ENCODE assay signal across 23 mouse cellular contexts in the genomic region with DNA sequence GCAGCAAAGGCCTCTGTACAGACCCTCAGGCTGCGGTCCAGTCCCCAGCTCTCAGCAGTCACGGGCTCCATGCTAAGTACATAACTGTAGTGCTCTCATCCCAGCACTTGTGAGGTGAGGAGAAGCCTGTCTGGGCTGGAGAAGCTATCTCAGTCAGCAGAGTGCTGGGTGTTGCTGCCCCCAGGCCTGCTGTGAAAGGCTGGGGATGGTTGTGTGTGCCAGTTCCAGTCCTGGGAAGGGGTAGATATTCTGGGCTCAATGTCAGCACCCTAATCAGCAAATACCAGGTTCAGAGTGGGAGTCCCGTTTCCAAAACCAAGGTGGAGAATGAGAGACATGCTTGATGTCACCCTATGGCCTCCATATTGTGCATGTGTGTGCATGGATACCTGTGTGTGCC. TPM values are rescaled to one million over a fixed set of nuclear protein-coding genes. Genes with fewer than 3 reads are reported as not detected.
DNase-seq lines count a peak whose midpoint lies in the region; ATAC-seq and TF ChIP-seq lines count a peak whose summit lies in the region.
"Had no signal": no experiment of that assay in that cellular context is flagged by ENCODE, and none has a peak within 500 bp of the region (broad histone marks: within the 10 kb centered on the region; RNA-seq: fewer than 3 reads in every experiment).

No protein-coding gene starts in this region.

- no peak for ATAC-seq in embryonic facial prominence, embryonic 13.5 days (ENCODE audit: insufficient number of reproducible peaks, insufficient read depth, low FRiP score, low TSS enrichment, low read depth)
- ATAC-seq in heart, embryonic 14.5 days (ENCODE audit: insufficient number of reproducible peaks, insufficient read depth, low FRiP score, low read depth): no peak
- ATAC-seq in limb, embryonic 11.5 days (ENCODE audit: insufficient number of reproducible peaks, low FRiP score, low TSS enrichment, low read depth): no peak
- ATAC-seq in midbrain, embryonic 13.5 days: no peak
- ATAC-seq in forebrain, postnatal 0 days: no peak
- ATAC-seq: activated CD4-positive, CD25-positive, alpha-beta regulatory T cell, adult 4 months; liver, embryonic 12.5 days had no signal

- no peak overlapping the region for H3K4me3 ChIP-seq in embryonic facial prominence, embryonic 13.5 days
- no peak overlapping the region for H3K4me3 ChIP-seq in embryonic facial prominence, embryonic 10.5 days
- H3K4me3 ChIP-seq in heart, embryonic 14.5 days (ENCODE audit: control insufficient read depth in 1 of 2, insufficient read depth in 1 of 2, low read depth in 1 of 2, low read length in 2 of 2): no peak overlapping the region
- 0 out of 2 replicates have a peak overlapping the region, but pooled peaks have one; percentile 1 for H3K4me3 ChIP-seq in limb, embryonic 11.5 days (ENCODE audit: low read depth, low read length)
- H3K4me3 ChIP-seq in limb, embryonic 10.5 days: no peak overlapping the region
- no peak overlapping the region; the same call in 1 of the 2 replicates for H3K4me3 ChIP-seq in midbrain, embryonic 13.5 days (replicated peaks)
- H3K4me3 ChIP-seq in forebrain, postnatal 0 days (ENCODE audit: low read depth, low read length): no peak overlapping the region
- H3K4me3 ChIP-seq: forebrain, embryonic 12.5 days; limb, embryonic 12.5 days; liver, embryonic 12.5 days; megakaryocyte, embryonic 14.5 days; myocyte; stomach, embryonic 15.5 days had no signal

- 0 out of 2 replicates have a peak overlapping the region, but pooled peaks have one; percentile 6 for H3K9ac ChIP-seq in embryonic facial prominence, embryonic 13.5 days
- no peak overlapping the region; the same call in 1 of the 2 replicates for H3K9ac ChIP-seq in heart, embryonic 14.5 days (ENCODE audit: low read length)
- H3K9ac ChIP-seq in limb, embryonic 11.5 days (ENCODE audit: low read length): no peak overlapping the region
- H3K9ac ChIP-seq in midbrain, embryonic 13.5 days (replicated peaks): peak overlapping the region; percentile 49; the same call in 1 of the 2 replicates
- H3K9ac ChIP-seq in forebrain, postnatal 0 days: no peak overlapping the region
- H3K9ac ChIP-seq: forebrain, embryonic 12.5 days; limb, embryonic 12.5 days; stomach, embryonic 15.5 days had no signal

- intact Hi-C loops in heart, postnatal 25 days (cut with DNase I): no loop called here

- no peak overlapping the region for H3K4me2 ChIP-seq in embryonic facial prominence, embryonic 13.5 days
- H3K4me2 ChIP-seq in heart, embryonic 14.5 days (ENCODE audit: low read length): no peak overlapping the region
- H3K4me2 ChIP-seq in limb, embryonic 11.5 days (ENCODE audit: low read depth, severe bottlenecking): no peak overlapping the region
- peak overlapping the region; percentile 27 for H3K4me2 ChIP-seq in midbrain, embryonic 13.5 days (replicated peaks)
- H3K4me2 ChIP-seq in forebrain, postnatal 0 days (ENCODE audit: low read depth): no peak overlapping the region
- H3K4me2 ChIP-seq: forebrain, embryonic 12.5 days; limb, embryonic 12.5 days; liver, embryonic 12.5 days; stomach, embryonic 15.5 days had no signal

- H3K4me1 ChIP-seq in embryonic facial prominence, embryonic 13.5 days: peaks cover 14% of the 10 kb centered on the region
- peaks cover 11% of the 10 kb centered on the region for H3K4me1 ChIP-seq in embryonic facial prominence, embryonic 10.5 days
- H3K4me1 ChIP-seq in heart, embryonic 14.5 days (ENCODE audit: control insufficient read depth in 2 of 2, insufficient read depth in 2 of 2, low read length in 2 of 2): peaks cover 7 to 27% of the 10 kb centered on the region in 2 experiments
- no peaks in the 10 kb centered on the region for H3K4me1 ChIP-seq in limb, embryonic 11.5 days (ENCODE audit: control insufficient read depth, insufficient read depth, low read length)
- H3K4me1 ChIP-seq in limb, embryonic 10.5 days: peaks cover 8% of the 10 kb centered on the region; the same call in 1 of the 2 replicates
- peaks cover 64% of the 10 kb centered on the region for H3K4me1 ChIP-seq in midbrain, embryonic 13.5 days (replicated peaks)
- H3K4me1 ChIP-seq in forebrain, postnatal 0 days (ENCODE audit: insufficient read depth): no peaks in the 10 kb centered on the region
- H3K4me1 ChIP-seq: stomach, embryonic 15.5 days had no signal

- 87% methylated on average over 3 of the region's 3 CpGs for WGBS in embryonic facial prominence, embryonic 13.5 days
- WGBS in embryonic facial prominence, embryonic 10.5 days: 95% methylated on average over 3 of the region's 3 CpGs
- 24% methylated on average over 3 of the region's 3 CpGs for WGBS in heart, embryonic 14.5 days
- 92% methylated on average over 3 of the region's 3 CpGs for WGBS in limb, embryonic 11.5 days
- 89% methylated on average over 3 of the region's 3 CpGs for WGBS in limb, embryonic 10.5 days
- 73% methylated on average over 3 of the region's 3 CpGs for WGBS in midbrain, embryonic 13.5 days
- WGBS in forebrain, postnatal 0 days: 93% methylated on average over 3 of the region's 3 CpGs

- H3K27me3 ChIP-seq in embryonic facial prominence, embryonic 13.5 days: no peaks in the 10 kb centered on the region
- no peaks in the 10 kb centered on the region for H3K27me3 ChIP-seq in embryonic facial prominence, embryonic 10.5 days (replicated peaks; ENCODE audit: low read depth, poor library complexity, severe bottlenecking)
- no peaks in the 10 kb centered on the region for H3K27me3 ChIP-seq in heart, embryonic 14.5 days (ENCODE audit: control insufficient read depth, insufficient read depth, low read length)
- H3K27me3 ChIP-seq in limb, embryonic 11.5 days (ENCODE audit: control insufficient read depth, insufficient read depth, low read length): no peaks in the 10 kb centered on the region
- H3K27me3 ChIP-seq in limb, embryonic 10.5 days (ENCODE audit: low read depth, poor library complexity, severe bottlenecking): no peaks in the 10 kb centered on the region
- H3K27me3 ChIP-seq in midbrain, embryonic 13.5 days: 0 out of 2 replicates have a peak, but pooled peaks cover 15% of the 10 kb centered on the region
- H3K27me3 ChIP-seq in forebrain, postnatal 0 days (ENCODE audit: insufficient read depth, low read length): no peaks in the 10 kb centered on the region
- H3K27me3 ChIP-seq: forebrain, embryonic 12.5 days; limb, embryonic 12.5 days; liver, embryonic 12.5 days; stomach, embryonic 15.5 days had no signal

- no peak overlapping the region for H3K27ac ChIP-seq in embryonic facial prominence, embryonic 13.5 days
- no peak overlapping the region for H3K27ac ChIP-seq in embryonic facial prominence, embryonic 10.5 days (replicated peaks)
- H3K27ac ChIP-seq in heart, embryonic 14.5 days (replicated peaks in 1 of 2; ENCODE audit: control insufficient read depth in 1 of 2, insufficient read depth in 1 of 2, low read depth in 2 of 2, low read length in 2 of 2): peak overlapping the region; percentile 4 to 87
- no peak overlapping the region for H3K27ac ChIP-seq in limb, embryonic 11.5 days (replicated peaks; ENCODE audit: low read depth, low read length)
- no peak overlapping the region for H3K27ac ChIP-seq in limb, embryonic 10.5 days
- peak overlapping the region; percentile 70 for H3K27ac ChIP-seq in midbrain, embryonic 13.5 days
- no peak overlapping the region for H3K27ac ChIP-seq in forebrain, postnatal 0 days (ENCODE audit: low read depth, low read length)
- H3K27ac ChIP-seq: limb, embryonic 12.5 days; stomach, embryonic 15.5 days had no signal

- no peak for DNase-seq in embryonic facial prominence, embryonic 10.5 days (ENCODE audit: low spot score)
- DNase-seq in heart, postnatal 25 days (ENCODE audit: low spot score): no peak
- DNase-seq in limb, embryonic 11.5 days (ENCODE audit: low spot score): no peak
- no peak for DNase-seq in limb, embryonic 10.5 days (ENCODE audit: low spot score)
- no peak for DNase-seq in forebrain, postnatal 0 days
- DNase-seq: adrenal gland, adult 8-10 months; kidney, adult 9 months; kidney, postnatal 14 days; lung, adult 2 months; lung, postnatal 14 days; right cerebral cortex, adult 18-20 months; right cerebral cortex, postnatal 4 days; thymus, postnatal 25 days had no signal

- H3K9me3 ChIP-seq in embryonic facial prominence, embryonic 13.5 days: no peaks in the 10 kb centered on the region
- no peaks in the 10 kb centered on the region for H3K9me3 ChIP-seq in embryonic facial prominence, embryonic 10.5 days
- H3K9me3 ChIP-seq in heart, embryonic 14.5 days (ENCODE audit: control insufficient read depth, low read length): no peaks in the 10 kb centered on the region
- no peaks in the 10 kb centered on the region for H3K9me3 ChIP-seq in limb, embryonic 11.5 days (ENCODE audit: control insufficient read depth, low read length)
- no peaks in the 10 kb centered on the region for H3K9me3 ChIP-seq in limb, embryonic 10.5 days (replicated peaks)
- no peaks in the 10 kb centered on the region for H3K9me3 ChIP-seq in midbrain, embryonic 13.5 days
- no peaks in the 10 kb centered on the region for H3K9me3 ChIP-seq in forebrain, postnatal 0 days (ENCODE audit: low read length)
- H3K9me3 ChIP-seq: forebrain, embryonic 12.5 days; limb, embryonic 12.5 days; liver, embryonic 12.5 days; megakaryocyte, embryonic 14.5 days; stomach, embryonic 15.5 days had no signal

- H3K36me3 ChIP-seq in embryonic facial prominence, embryonic 13.5 days: peaks cover 72% of the 10 kb centered on the region
- peaks cover 73% of the 10 kb centered on the region for H3K36me3 ChIP-seq in embryonic facial prominence, embryonic 10.5 days (replicated peaks)
- H3K36me3 ChIP-seq in heart, embryonic 14.5 days (ENCODE audit: control insufficient read depth, insufficient read depth, low read length): peaks cover 71% of the 10 kb centered on the region
- peaks cover 49% of the 10 kb centered on the region for H3K36me3 ChIP-seq in limb, embryonic 11.5 days (ENCODE audit: control insufficient read depth, insufficient read depth, low read length)
- peaks cover 73% of the 10 kb centered on the region for H3K36me3 ChIP-seq in limb, embryonic 10.5 days
- peaks cover 71% of the 10 kb centered on the region for H3K36me3 ChIP-seq in midbrain, embryonic 13.5 days
- peaks cover 65% of the 10 kb centered on the region for H3K36me3 ChIP-seq in forebrain, postnatal 0 days (ENCODE audit: insufficient read depth)

- no peak for TF ChIP-seq CTCF in forebrain, postnatal 0 days (IDR thresholded peaks at IDR 0.05; ENCODE audit: low read depth)

RNA-seq across cellular contexts. Expression of gene Ndufs7, which starts 6.3 kb away (rescaled TPM):
- 266 and 299 TPM in 2 replicates for polyA plus RNA-seq in embryonic facial prominence, embryonic 13.5 days (2015; fragmentation: Nextera tagmentation; extraction: Ambion mirVana)
- 303 and 309 TPM in 2 replicates for polyA plus RNA-seq in embryonic facial prominence, embryonic 10.5 days (2016; fragmentation: Nextera tagmentation; extraction: Ambion mirVana)
- polyA plus RNA-seq in heart, embryonic 14.5 days (2014; fragmentation: Nextera tagmentation; extraction: Ambion mirVana): 721 and 734 TPM in 2 replicates
- 100 to 1,000 TPM; 957 to 967 TPM for total RNA-seq in heart, postnatal 25 days (2021)
- polyA plus RNA-seq in limb, embryonic 11.5 days (2014; fragmentation: Nextera tagmentation; extraction: Ambion mirVana): 266 and 281 TPM in 2 replicates
- polyA plus RNA-seq in limb, embryonic 10.5 days (2016; fragmentation: Nextera tagmentation; extraction: Ambion mirVana): 311 and 345 TPM in 2 replicates
- polyA plus RNA-seq in midbrain, embryonic 13.5 days (2015; fragmentation: Nextera tagmentation; extraction: Ambion mirVana): 244 and 265 TPM in 2 replicates
- 162 and 212 TPM in 2 replicates for total RNA-seq in forebrain, postnatal 0 days (2014; rRNA removed)
- polyA plus RNA-seq in forebrain, postnatal 0 days (2015; fragmentation: Nextera tagmentation; extraction: Ambion mirVana): 343 and 394 TPM in 2 replicates

RNA-seq across cellular contexts. Expression of gene Mum1, which starts 16.4 kb away (rescaled TPM):
- 96.1 and 97.6 TPM in 2 replicates for polyA plus RNA-seq in embryonic facial prominence, embryonic 13.5 days (2015; fragmentation: Nextera tagmentation; extraction: Ambion mirVana)
- 95.9 and 98.1 TPM in 2 replicates for polyA plus RNA-seq in embryonic facial prominence, embryonic 10.5 days (2016; fragmentation: Nextera tagmentation; extraction: Ambion mirVana)
- polyA plus RNA-seq in heart, embryonic 14.5 days (2014; fragmentation: Nextera tagmentation; extraction: Ambion mirVana): 28.5 and 29.3 TPM in 2 replicates
- 10 to 100 TPM; 15.3 to 16.7 TPM for total RNA-seq in heart, postnatal 25 days (2021)
- polyA plus RNA-seq in limb, embryonic 11.5 days (2014; fragmentation: Nextera tagmentation; extraction: Ambion mirVana): 84.6 and 87.1 TPM in 2 replicates
- polyA plus RNA-seq in limb, embryonic 10.5 days (2016; fragmentation: Nextera tagmentation; extraction: Ambion mirVana): 122 and 128 TPM in 2 replicates
- 91.4 and 98.4 TPM in 2 replicates for polyA plus RNA-seq in midbrain, embryonic 13.5 days (2015; fragmentation: Nextera tagmentation; extraction: Ambion mirVana)
- total RNA-seq in forebrain, postnatal 0 days (2014; rRNA removed): 57.6 and 60.7 TPM in 2 replicates
- 41.1 and 50.4 TPM in 2 replicates for polyA plus RNA-seq in forebrain, postnatal 0 days (2015; fragmentation: Nextera tagmentation; extraction: Ambion mirVana)

RNA-seq across cellular contexts. Expression of gene Gamt, which starts 18.2 kb away (rescaled TPM):
- polyA plus RNA-seq in embryonic facial prominence, embryonic 13.5 days (2015; fragmentation: Nextera tagmentation; extraction: Ambion mirVana): 27.2 and 33.6 TPM in 2 replicates
- polyA plus RNA-seq in embryonic facial prominence, embryonic 10.5 days (2016; fragmentation: Nextera tagmentation; extraction: Ambion mirVana): 24.4 and 25.0 TPM in 2 replicates
- 60.3 and 61.5 TPM in 2 replicates for polyA plus RNA-seq in heart, embryonic 14.5 days (2014; fragmentation: Nextera tagmentation; extraction: Ambion mirVana)
- total RNA-seq in heart, postnatal 25 days (2021): 1 to 10 TPM; 9.0 to 9.3 TPM
- 18.9 and 20.1 TPM in 2 replicates for polyA plus RNA-seq in limb, embryonic 11.5 days (2014; fragmentation: Nextera tagmentation; extraction: Ambion mirVana)
- polyA plus RNA-seq in limb, embryonic 10.5 days (2016; fragmentation: Nextera tagmentation; extraction: Ambion mirVana): 14.4 and 18.4 TPM in 2 replicates
- 20.9 and 22.3 TPM in 2 replicates for polyA plus RNA-seq in midbrain, embryonic 13.5 days (2015; fragmentation: Nextera tagmentation; extraction: Ambion mirVana)
- 15.2 and 18.2 TPM in 2 replicates for total RNA-seq in forebrain, postnatal 0 days (2014; rRNA removed)
- polyA plus RNA-seq in forebrain, postnatal 0 days (2015; fragmentation: Nextera tagmentation; extraction: Ambion mirVana): 20.8 and 21.8 TPM in 2 replicates

RNA-seq across cellular contexts. Expression of gene Dazap1, which starts 18.7 kb away (rescaled TPM):
- 66.0 and 70.6 TPM in 2 replicates for polyA plus RNA-seq in embryonic facial prominence, embryonic 13.5 days (2015; fragmentation: Nextera tagmentation; extraction: Ambion mirVana)
- polyA plus RNA-seq in embryonic facial prominence, embryonic 10.5 days (2016; fragmentation: Nextera tagmentation; extraction: Ambion mirVana): 56.2 and 58.5 TPM in 2 replicates
- polyA plus RNA-seq in heart, embryonic 14.5 days (2014; fragmentation: Nextera tagmentation; extraction: Ambion mirVana): 25.0 and 27.5 TPM in 2 replicates
- 10 to 100 TPM; 55.0 to 69.6 TPM for total RNA-seq in heart, postnatal 25 days (2021)
- polyA plus RNA-seq in limb, embryonic 11.5 days (2014; fragmentation: Nextera tagmentation; extraction: Ambion mirVana): 51.7 and 55.6 TPM in 2 replicates
- 61.2 and 66.2 TPM in 2 replicates for polyA plus RNA-seq in limb, embryonic 10.5 days (2016; fragmentation: Nextera tagmentation; extraction: Ambion mirVana)
- 62.9 and 66.1 TPM in 2 replicates for polyA plus RNA-seq in midbrain, embryonic 13.5 days (2015; fragmentation: Nextera tagmentation; extraction: Ambion mirVana)
- 120 and 122 TPM in 2 replicates for total RNA-seq in forebrain, postnatal 0 days (2014; rRNA removed)
- 42.4 and 46.1 TPM in 2 replicates for polyA plus RNA-seq in forebrain, postnatal 0 days (2015; fragmentation: Nextera tagmentation; extraction: Ambion mirVana)

RNA-seq across cellular contexts. Expression of gene Rps15, which starts 49.6 kb away (rescaled TPM):
- polyA plus RNA-seq in embryonic facial prominence, embryonic 13.5 days (2015; fragmentation: Nextera tagmentation; extraction: Ambion mirVana): 1,000 and 1,047 TPM in 2 replicates
- 1,079 and 1,119 TPM in 2 replicates for polyA plus RNA-seq in embryonic facial prominence, embryonic 10.5 days (2016; fragmentation: Nextera tagmentation; extraction: Ambion mirVana)
- 648 and 723 TPM in 2 replicates for polyA plus RNA-seq in heart, embryonic 14.5 days (2014; fragmentation: Nextera tagmentation; extraction: Ambion mirVana)
- 100 to 1,000 TPM; 703 to 732 TPM for total RNA-seq in heart, postnatal 25 days (2021)
- polyA plus RNA-seq in limb, embryonic 11.5 days (2014; fragmentation: Nextera tagmentation; extraction: Ambion mirVana): 1,071 TPM in 2 replicates
- 1,092 and 1,255 TPM in 2 replicates for polyA plus RNA-seq in limb, embryonic 10.5 days (2016; fragmentation: Nextera tagmentation; extraction: Ambion mirVana)
- polyA plus RNA-seq in midbrain, embryonic 13.5 days (2015; fragmentation: Nextera tagmentation; extraction: Ambion mirVana): 631 and 653 TPM in 2 replicates
- total RNA-seq in forebrain, postnatal 0 days (2014; rRNA removed): 1,181 and 1,718 TPM in 2 replicates
- polyA plus RNA-seq in forebrain, postnatal 0 days (2015; fragmentation: Nextera tagmentation; extraction: Ambion mirVana): 681 and 897 TPM in 2 replicates

Comparison
In these comparisons a context has a peak if more than half of its experiments do, and no peak if none do; other contexts are left out.
1. H3K27ac ChIP-seq: peak in heart, embryonic 14.5 days (2 of 2) and midbrain, embryonic 13.5 days (single experiment); none in embryonic facial prominence, embryonic 13.5 days (single experiment), embryonic facial prominence, embryonic 10.5 days (single experiment), limb, embryonic 11.5 days (single experiment), limb, embryonic 10.5 days (single experiment) and forebrain, postnatal 0 days (single experiment).
2. H3K9ac ChIP-seq: peak in embryonic facial prominence, embryonic 13.5 days (single experiment) and midbrain, embryonic 13.5 days (single experiment); none in heart, embryonic 14.5 days (single experiment), limb, embryonic 11.5 days (single experiment) and forebrain, postnatal 0 days (single experiment).